Mouse (Mus musculus) left cerebral cortex, adult 8-10 months (tissue): ENCODE measurements at regions not wholly inside any gene's neighbourhood (a gene's known extent, or its start where the extent isn't known, plus 50 kb on each side); places are given as distances from the start of the nearest gene placed in this dataset.

Source experiments
- DNase-seq, 2 experiments: peaks; one replicate each; pipeline ENCODE4 v3.0.0; 2022; ENCODE audit warnings: low spot score in 2 of 2

GRCm38 (mm10) chr8:87417466-87417865, 54.9 kb downstream of the Cbln1 start:
- no peak for DNase-seq

GRCm38 (mm10) chr8:87415051-87415630, 57.3 kb downstream of the Cbln1 start:
- no peak for DNase-seq

DNA sequence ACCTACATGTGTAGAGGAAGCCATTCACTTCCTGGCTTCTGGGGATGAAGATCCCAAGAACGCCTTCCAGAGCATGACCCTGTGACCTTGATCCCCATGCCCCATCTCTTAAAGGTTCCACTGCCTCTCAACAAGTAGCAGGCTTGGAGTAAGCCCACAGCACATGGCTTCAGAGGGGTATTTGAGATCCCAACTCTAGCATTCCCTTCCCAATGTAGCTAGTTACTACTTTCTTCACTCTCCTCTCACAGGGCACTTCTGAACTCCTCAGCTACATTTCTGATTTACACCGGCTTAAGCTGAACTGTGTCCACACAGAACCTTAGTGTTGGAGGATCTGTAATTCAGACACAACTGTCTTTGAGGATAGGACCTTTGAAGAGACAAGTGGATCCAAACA, 83.4 kb downstream of the Cbln1 start:
- DNase-seq = no peak

GRCm38 (mm10) chr8:87383527-87384206, 88.7 kb downstream of the Cbln1 start:
- DNase-seq = no peak

GRCm38 (mm10) chr8:87382311-87382710, 90.1 kb downstream of the Cbln1 start:
- DNase-seq = no peak

DNA sequence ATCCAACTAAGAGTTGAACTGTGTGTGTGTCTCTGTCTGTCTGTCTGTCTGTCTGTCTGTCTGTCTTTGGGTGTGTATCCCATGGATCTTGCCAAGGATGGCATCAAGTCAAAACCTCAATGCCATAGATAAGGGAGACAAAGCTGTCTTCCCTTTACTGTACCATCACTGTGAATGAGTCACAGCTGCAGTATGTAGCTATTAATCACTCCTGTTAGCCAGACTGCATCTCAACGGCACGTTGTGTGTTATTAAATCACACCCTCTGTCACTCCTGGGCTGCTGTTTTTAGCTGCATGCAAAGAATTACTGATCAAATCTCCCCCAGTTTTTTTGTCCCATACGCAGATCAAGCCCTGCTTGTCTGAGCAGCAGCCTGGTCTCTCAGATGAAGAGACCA, 91.6 kb downstream of the Cbln1 start:
- DNase-seq = no peak

DNA sequence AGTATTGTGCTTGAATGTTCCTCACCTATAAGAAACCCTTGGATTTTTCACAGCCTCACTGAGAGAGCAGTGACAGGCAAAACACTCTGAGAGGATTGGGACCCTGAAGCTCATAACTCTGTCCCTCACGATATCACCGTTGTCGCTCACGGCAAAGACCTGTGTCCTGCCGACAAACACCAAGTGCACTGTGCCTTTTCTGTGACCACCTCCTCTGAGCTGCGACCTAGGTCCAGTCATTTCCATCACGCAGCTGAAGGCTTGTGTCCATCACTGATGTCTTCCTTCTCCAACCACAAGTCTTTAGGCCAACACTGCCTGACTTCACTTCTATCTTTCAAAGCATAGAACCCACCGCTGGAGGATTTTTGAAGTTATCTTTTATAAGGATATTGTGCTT, 93.1 kb downstream of the Cbln1 start:
- no peak for DNase-seq

DNA sequence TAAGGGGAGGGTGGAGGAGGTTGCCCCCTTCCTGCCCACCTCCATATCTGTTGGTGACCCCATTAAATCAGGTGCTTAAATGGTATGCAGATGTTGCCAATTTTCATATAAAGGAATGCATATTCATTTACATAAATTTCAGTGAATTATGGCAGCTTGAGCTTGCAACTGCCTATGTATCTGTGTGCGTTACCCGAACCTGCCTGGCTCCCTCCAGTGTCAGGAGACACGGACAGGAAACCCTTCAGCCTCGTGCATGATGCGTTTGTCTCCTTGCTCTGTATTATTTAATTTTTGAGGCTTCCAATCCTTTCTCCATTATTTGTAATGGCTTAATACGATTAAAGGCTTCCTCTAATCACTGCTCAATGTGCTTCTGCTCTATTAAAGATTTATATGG, 98.4 kb downstream of the Cbln1 start:
- no peak for DNase-seq

- no peak for DNase-seq
Measured at GRCm38 (mm10) chr8:87373535-87373934, 98.9 kb downstream of the Cbln1 start.

DNA sequence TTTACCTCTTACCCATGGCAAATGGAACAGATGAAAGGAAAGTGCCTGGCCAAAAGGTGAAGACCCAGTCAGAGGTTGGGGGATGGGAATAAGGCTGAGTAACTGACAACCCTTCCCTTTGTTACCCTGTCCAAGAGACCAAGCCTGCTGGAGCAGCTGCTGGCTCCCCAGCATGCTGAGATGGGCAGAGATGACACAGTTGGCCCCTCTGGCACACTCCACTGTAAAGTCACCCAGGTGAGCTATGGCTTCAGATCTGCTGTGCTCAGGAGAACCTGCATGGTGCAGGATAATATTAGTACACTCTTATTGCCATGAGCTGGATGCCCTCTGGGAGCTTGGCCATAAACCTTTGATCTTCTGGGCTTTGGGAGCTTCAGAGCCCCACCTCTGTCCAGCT, 100.3 kb downstream of the Cbln1 start:
- DNase-seq = no peak

GRCm38 (mm10) chr8:87370194-87370593, 102.2 kb downstream of the Cbln1 start:
- DNase-seq = no peak

DNA sequence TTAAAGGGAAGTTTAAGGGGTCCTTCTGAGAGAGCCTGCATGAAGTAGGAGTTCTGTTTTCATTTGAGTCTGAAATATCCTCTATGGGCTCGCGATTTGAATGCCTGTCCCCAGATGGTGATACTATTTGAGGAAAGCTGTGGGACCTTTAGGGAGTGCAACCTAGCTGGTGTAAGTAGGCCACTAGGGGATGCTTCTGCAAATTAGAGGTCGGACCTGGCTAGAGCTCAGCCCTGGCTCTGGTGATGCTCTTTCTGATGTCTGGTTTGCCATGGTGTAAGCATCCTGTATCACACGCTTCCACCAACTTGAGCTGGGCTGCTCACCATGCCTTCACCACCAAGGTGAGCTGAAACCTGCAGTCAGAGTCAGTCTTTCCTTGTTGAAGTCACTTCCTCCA, 121.9 kb downstream of the Cbln1 start:
- no peak for DNase-seq

- no peak for DNase-seq
Measured at GRCm38 (mm10) chr8:87349781-87350181, 122.6 kb downstream of the Cbln1 start.

DNA sequence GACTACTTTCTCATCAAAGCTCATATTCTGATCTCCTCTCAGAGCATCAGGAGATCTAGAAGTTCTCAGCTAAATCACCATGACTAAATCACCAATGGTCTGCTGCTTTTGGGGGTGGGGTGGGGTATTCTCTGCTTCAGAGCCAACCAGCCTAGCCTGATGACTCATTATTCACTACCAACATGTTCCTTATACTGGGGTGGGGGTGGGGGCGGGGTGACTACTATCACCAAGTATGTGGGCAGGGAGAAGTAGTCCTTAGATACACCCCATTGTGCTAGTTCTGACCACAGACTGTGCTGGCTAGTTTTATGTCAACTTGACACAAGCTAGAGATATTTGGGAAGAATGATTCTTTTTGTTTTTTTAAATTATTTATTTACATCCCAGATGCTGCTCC, 143.0 kb downstream of the Cbln1 start:
- no peak for DNase-seq

DNA sequence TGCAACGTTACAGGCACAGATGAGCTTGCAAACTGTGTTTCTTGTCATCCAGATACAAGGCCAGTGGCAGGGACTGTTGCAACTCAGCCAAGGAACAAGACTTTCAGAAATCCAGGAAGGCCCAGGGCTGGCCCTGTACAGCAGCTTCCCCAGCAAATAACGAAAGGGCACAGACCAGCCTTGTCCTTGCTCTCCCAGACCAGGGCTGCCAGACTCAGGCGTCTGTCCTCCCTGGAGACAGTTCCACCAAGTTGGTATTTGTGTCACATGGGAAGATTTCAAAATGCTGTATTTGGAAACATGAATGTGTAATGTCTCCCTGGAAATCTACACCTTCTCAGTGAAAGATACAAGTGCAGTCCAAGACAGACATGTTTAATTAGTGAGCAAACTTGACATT, 157.8 kb downstream of the Cbln1 start:
- DNase-seq = no peak

GRCm38 (mm10) chr8:87311282-87311681, 161.1 kb downstream of the Cbln1 start:
- no peak for DNase-seq

DNA sequence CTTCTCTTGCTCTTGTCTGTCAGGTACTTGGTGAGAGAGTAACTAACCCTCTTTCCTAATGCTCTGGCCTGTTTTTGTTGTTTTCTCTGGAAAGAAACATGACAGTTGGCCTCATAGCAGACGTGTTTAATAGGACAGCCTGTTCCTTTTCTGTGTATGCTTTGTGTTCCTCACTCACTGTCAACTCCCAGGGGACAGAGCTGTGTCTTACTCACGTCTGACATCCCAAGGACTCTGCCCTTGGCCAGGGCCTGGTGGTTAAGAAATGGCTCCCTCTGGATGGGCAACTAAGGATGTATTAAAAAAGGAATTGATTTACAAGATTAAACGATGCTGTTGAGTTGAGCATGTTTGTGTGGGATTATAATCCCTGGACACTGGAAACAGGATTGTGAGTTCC, 164.1 kb downstream of the Cbln1 start:
- DNase-seq = no peak

- no peak for DNase-seq
Measured at GRCm38 (mm10) chr8:87305001-87305400, 167.4 kb downstream of the Cbln1 start.

DNA sequence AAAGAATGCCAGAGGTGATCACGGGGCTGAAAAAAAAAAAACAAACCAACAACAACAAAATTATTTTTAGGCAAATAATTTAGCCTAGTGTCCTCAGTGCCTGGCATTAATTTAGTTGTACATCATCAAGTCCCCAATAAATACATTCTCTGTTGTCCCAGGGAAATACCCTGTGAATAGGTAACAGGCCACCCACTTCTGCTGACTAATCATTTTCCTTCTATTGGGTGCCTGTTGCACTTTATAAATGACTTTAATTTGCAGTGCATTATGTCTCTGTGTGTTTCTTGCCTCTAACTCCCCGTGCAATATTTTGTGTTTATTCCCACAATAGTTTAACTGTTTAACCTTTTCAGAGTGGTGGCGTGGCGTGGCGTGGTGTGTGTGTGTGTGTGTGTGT, 168.9 kb downstream of the Cbln1 start:
- no peak for DNase-seq

GRCm38 (mm10) chr8:87297761-87298160, 174.6 kb downstream of the Cbln1 start:
- DNase-seq = no peak

- no peak for DNase-seq
Measured at GRCm38 (mm10) chr8:87297331-87297730, 175.1 kb downstream of the Cbln1 start.

DNA sequence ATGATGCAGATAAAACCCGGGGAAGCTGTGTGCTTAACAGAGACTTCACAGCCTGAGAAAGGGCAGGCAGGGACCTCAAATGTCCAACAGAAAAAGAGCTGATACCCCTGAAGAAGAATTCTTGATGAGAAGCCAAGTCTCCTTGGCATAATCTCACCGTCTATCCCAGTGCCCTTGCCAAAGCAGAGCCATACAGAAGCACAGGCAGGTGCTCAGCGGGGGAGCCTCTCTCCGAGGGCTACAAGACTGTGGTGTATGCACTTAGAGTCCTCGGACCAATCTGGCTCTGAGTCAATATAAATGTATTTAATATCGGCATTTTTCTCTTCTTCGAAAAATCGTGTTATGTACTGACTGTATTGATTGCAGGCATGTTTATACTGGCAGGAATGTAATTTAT, 186.3 kb downstream of the Cbln1 start:
- no peak for DNase-seq

- no peak for DNase-seq
Measured at GRCm38 (mm10) chr8:87284356-87284755, 188.1 kb downstream of the Cbln1 start.

GRCm38 (mm10) chr8:87282511-87282910, 189.9 kb downstream of the Cbln1 start:
- DNase-seq = no peak
